Mouse (Mus musculus) kidney, adult 10 weeks (tissue): ENCODE results near the gene Tmem206. TPM values are rescaled to one million over a fixed set of nuclear protein-coding genes. Genes with fewer than 3 reads are reported as not detected.

Experiments
- polyA plus RNA-seq: library from polyadenylated mRNA; stranded (reverse); fragments of 350-450 nt; fragmentation: Illumina TruSeq; extraction: RNeasy Lipid Tissue Mini Kit (QIAGEN cat#74804); gene quantifications from one replicate; pipeline ENCODE4 v1.2.3, GENCODE M21; 2014; ENCODE audit warnings: low read depth, low replicate concordance

The Tmem206 gene
- polyA plus RNA-seq = 14.9 TPM

GRCm38 (mm10) chr1:191325726-191326232 lies at the start of gene Tmem206:
Tmem206 (plus strand) TSS chr1:191325912.

DNA sequence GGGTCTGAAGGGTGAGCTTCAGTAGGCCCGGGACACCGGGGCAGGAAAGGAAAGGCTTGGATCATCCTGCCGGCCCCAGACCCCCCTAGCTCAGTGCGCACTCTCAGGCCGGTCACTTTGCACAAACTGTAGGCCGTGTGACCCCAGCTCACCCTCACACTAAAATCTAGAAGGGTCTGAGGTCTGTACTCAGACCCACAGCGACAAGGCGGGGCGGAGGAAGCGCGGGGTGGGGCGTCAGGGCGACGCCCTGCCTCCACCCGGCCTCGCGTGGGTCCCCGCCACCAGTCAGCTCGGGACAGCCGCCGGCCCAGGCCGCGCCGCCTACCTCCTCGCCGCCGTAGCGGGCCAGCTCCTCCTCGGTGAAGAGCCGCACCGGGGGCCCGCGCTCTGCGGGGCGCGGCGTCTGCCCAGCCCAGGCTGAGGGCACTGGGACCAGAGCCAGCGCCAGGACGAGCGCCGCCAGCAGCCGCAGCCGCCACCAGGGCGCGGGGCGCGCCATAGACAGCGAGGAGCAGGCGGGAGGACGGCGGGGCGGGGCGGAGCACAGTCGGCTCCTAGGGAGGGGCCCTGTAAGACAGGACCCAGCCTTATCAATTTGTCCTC lies 8.0 kb upstream of the Tmem206 start, which contains the start of gene Nenf:
Gene Nenf, minus strand, starts transcription at position 604 of the 606 bp plus-strand sequence.

Other genes with a start within 250 kb of the Tmem206 start
- not detected for gene Batf3, start 228.1 kb upstream of the Tmem206 start, polyA plus RNA-seq
- gene Fam71a, start 161.1 kb upstream of the Tmem206 start, polyA plus RNA-seq = not detected
- 1.1 TPM for gene Atf3, start 107.9 kb upstream of the Tmem206 start, polyA plus RNA-seq
- 1.2 TPM for gene Nenf, start 7.7 kb upstream of the Tmem206 start, polyA plus RNA-seq
- gene Ppp2r5a, start 77.4 kb downstream of the Tmem206 start, polyA plus RNA-seq = 190 TPM
- gene Dtl, start 249.6 kb downstream of the Tmem206 start, polyA plus RNA-seq = 0.12 TPM
- 7.2 TPM for gene Ints7, start 249.7 kb downstream of the Tmem206 start, polyA plus RNA-seq